Mouse (Mus musculus) CH12.LX (cell line): ENCODE data around the gene Pitpna. TPM values are rescaled to one million over a fixed set of nuclear protein-coding genes. Genes with fewer than 3 reads are reported as not detected.

Experiments used
- DNase-seq: peaks from one replicate; pipeline ENCODE4 v3.0.0-alpha.2; 2013; ENCODE audit errors: extremely low read depth
- H3K27ac ChIP-seq: 2 replicates; pipeline ENCODE4 v1.5.1; 2012; ENCODE audit warnings: low read depth, mild to moderate bottlenecking, control low read depth, moderate library complexity; ENCODE audit not compliant: insufficient read depth
- H3K27me3 ChIP-seq: replicated peaks from 2 replicates; pipeline ENCODE3; 2012; ENCODE audit warnings: inconsistent platforms
- H3K36me3 ChIP-seq, 2 experiments: replicated peaks in 1 of 2; 2 replicates each; pipeline versions ENCODE3 to v1.6.1; 2012; ENCODE audit warnings: inconsistent platforms in 1 of 2, low read length in 1 of 2, mild to moderate bottlenecking in 1 of 2, mixed read lengths in 1 of 2, moderate library complexity in 1 of 2; ENCODE audit not compliant: control insufficient read depth in 1 of 2, insufficient read depth in 1 of 2
- H3K4me1 ChIP-seq, 2 experiments: 2 replicates each; pipeline ENCODE4 v1.6.1; 2012; ENCODE audit warnings: inconsistent platforms in 1 of 2, moderate library complexity in 1 of 2; ENCODE audit not compliant: insufficient read depth in 2 of 2, control insufficient read depth in 1 of 2
- H3K4me2 ChIP-seq: 2 replicates; pipeline ENCODE4 v1.6.1; 2012; ENCODE audit warnings: low read depth, mild to moderate bottlenecking, control low read depth; ENCODE audit not compliant: poor library complexity, insufficient read depth, severe bottlenecking
- H3K4me3 ChIP-seq, 3 experiments: fragments of 150-350 bp in 1 of 3; sonication (generic) in 1 of 3; replicated peaks in 1 of 3; 2 replicates each; pipeline versions ENCODE3 to v1.5.1; 2011 to 2012; ENCODE audit warnings: low read depth in 2 of 3, low read length in 2 of 3, mild to moderate bottlenecking in 2 of 3, moderate library complexity in 2 of 3, control low read depth in 1 of 3, improper control_type of control experiment in 1 of 3, inconsistent platforms in 1 of 3, mixed read lengths in 1 of 3; ENCODE audit not compliant: poor library complexity in 1 of 3
- H3K79me2 ChIP-seq: replicated peaks from 2 replicates; pipeline ENCODE4 v1.6.1; 2012; ENCODE audit warnings: mild to moderate bottlenecking, moderate library complexity; ENCODE audit not compliant: control insufficient read depth, poor library complexity, insufficient read depth, severe bottlenecking; ENCODE audit errors: extremely low read depth
- H3K9ac ChIP-seq: 2 replicates; pipeline ENCODE4 v1.6.1; 2012; ENCODE audit warnings: low read depth, mild to moderate bottlenecking, control low read depth, moderate library complexity; ENCODE audit not compliant: insufficient read depth
- H3K9me3 ChIP-seq: replicated peaks from 2 replicates; pipeline ENCODE3; 2012; ENCODE audit warnings: low read length, inconsistent platforms, mixed read lengths
- BHLHE40 ChIP-seq: IDR thresholded peaks from 2 replicates; pipeline ENCODE4 v1.6.1; 2011; ENCODE audit warnings: mild to moderate bottlenecking, low read depth, low read length, improper control_type of control experiment
- CHD1 ChIP-seq: IDR thresholded peaks from 2 replicates; pipeline ENCODE4 v1.6.1; 2012; ENCODE audit warnings: low read depth, low read length, improper control_type of control experiment, inconsistent platforms
- CTCF ChIP-seq, 2 experiments: IDR thresholded peaks in 1 of 2; conservative IDR thresholded peaks in 1 of 2; 2 replicates each; pipeline ENCODE4 v1.5.1; 2011 to 2012; ENCODE audit warnings: low read depth in 2 of 2, low read length in 2 of 2, improper control_type of control experiment in 1 of 2, inconsistent platforms in 1 of 2, mild to moderate bottlenecking in 1 of 2, moderate library complexity in 1 of 2
- E2F4 ChIP-seq: IDR thresholded peaks from 2 replicates; pipeline ENCODE4 v1.6.1; 2011; ENCODE audit warnings: low read depth, low read length, improper control_type of control experiment; ENCODE audit not compliant: insufficient replicate concordance
- ELF1 ChIP-seq: IDR thresholded peaks from 2 replicates; pipeline ENCODE4 v1.6.1; 2014; ENCODE audit warnings: low read depth, mild to moderate bottlenecking, inconsistent platforms, low read length, improper control_type of control experiment
- EP300 ChIP-seq: IDR thresholded peaks from 2 replicates; pipeline ENCODE4 v1.6.1; 2011; ENCODE audit warnings: low read length, improper control_type of control experiment
- ETS1 ChIP-seq: conservative IDR thresholded peaks from 2 replicates; pipeline ENCODE4 v1.6.1; 2012; ENCODE audit warnings: low read depth, mild to moderate bottlenecking, inconsistent platforms, low read length, improper control_type of control experiment, moderate library complexity
- GABPA ChIP-seq: IDR thresholded peaks from 2 replicates; pipeline ENCODE4 v1.6.1; 2012; ENCODE audit warnings: low read depth, low read length, improper control_type of control experiment, inconsistent platforms; ENCODE audit not compliant: insufficient replicate concordance
- HCFC1 ChIP-seq: IDR thresholded peaks from 2 replicates; pipeline ENCODE4 v1.6.1; 2012; ENCODE audit warnings: low read depth, mild to moderate bottlenecking, inconsistent platforms, low read length, improper control_type of control experiment
- IRF4 ChIP-seq: IDR thresholded peaks from 2 replicates; pipeline ENCODE4 v1.6.1; 2014; ENCODE audit warnings: low read depth, mild to moderate bottlenecking, inconsistent platforms, low read length, improper control_type of control experiment
- KAT2A ChIP-seq: IDR thresholded peaks from 2 replicates; pipeline ENCODE4 v1.6.1; 2012; ENCODE audit warnings: low read length, improper control_type of control experiment, inconsistent platforms; ENCODE audit not compliant: insufficient replicate concordance
- MAFK ChIP-seq: IDR thresholded peaks from 2 replicates; pipeline ENCODE4 v1.6.1; 2011; ENCODE audit warnings: low read length, improper control_type of control experiment; ENCODE audit not compliant: insufficient replicate concordance
- MAX ChIP-seq: IDR thresholded peaks from 2 replicates; pipeline ENCODE4 v1.6.1; 2011; ENCODE audit warnings: low read length, improper control_type of control experiment
- MEF2A ChIP-seq: IDR thresholded peaks from 2 replicates; pipeline ENCODE4 v1.6.1; 2014; ENCODE audit warnings: low read depth, mild to moderate bottlenecking, inconsistent platforms, low read length, improper control_type of control experiment, borderline replicate concordance
- MXI1 ChIP-seq: IDR thresholded peaks from 2 replicates; pipeline ENCODE4 v1.6.1; 2011; ENCODE audit warnings: mild to moderate bottlenecking, low read depth, low read length, improper control_type of control experiment
- MYC ChIP-seq: IDR thresholded peaks from 2 replicates; pipeline ENCODE4 v1.6.1; 2011; ENCODE audit warnings: low read depth, mild to moderate bottlenecking, improper control_type of control experiment, low read length
- NRF1 ChIP-seq: IDR thresholded peaks from 2 replicates; pipeline ENCODE4 v1.6.1; 2014; ENCODE audit warnings: low read depth, mild to moderate bottlenecking, inconsistent platforms, low read length, improper control_type of control experiment, moderate library complexity
- PAX5 ChIP-seq: IDR thresholded peaks from 2 replicates; pipeline ENCODE4 v1.6.1; 2012; ENCODE audit warnings: low read length, inconsistent platforms, mixed read lengths
- POLR2A ChIP-seq: IDR thresholded peaks from 2 replicates; pipeline ENCODE4 v1.6.1; 2011; ENCODE audit warnings: low read depth, mild to moderate bottlenecking, improper control_type of control experiment, low read length
- RAD21 ChIP-seq: IDR thresholded peaks from 2 replicates; pipeline ENCODE4 v1.6.1; 2011; ENCODE audit warnings: low read depth, mild to moderate bottlenecking, low read length, improper control_type of control experiment, moderate library complexity
- RCOR1 ChIP-seq: conservative IDR thresholded peaks from 2 replicates; pipeline ENCODE4 v1.6.1; 2012; ENCODE audit warnings: low read depth, mild to moderate bottlenecking, inconsistent platforms, low read length, improper control_type of control experiment
- SMC3 ChIP-seq: IDR thresholded peaks from 2 replicates; pipeline ENCODE4 v1.6.1; 2011; ENCODE audit warnings: low read depth, low read length, improper control_type of control experiment
- TBP ChIP-seq: conservative IDR thresholded peaks from 2 replicates; pipeline ENCODE4 v1.6.1; 2011; ENCODE audit warnings: low read depth, low read length, improper control_type of control experiment
- UBTF ChIP-seq: IDR thresholded peaks from 2 replicates; pipeline ENCODE4 v1.6.1; 2012; ENCODE audit warnings: low read depth, mild to moderate bottlenecking, inconsistent platforms, low read length, improper control_type of control experiment, moderate library complexity
- USF1 ChIP-seq: IDR thresholded peaks from 2 replicates; pipeline ENCODE4 v1.6.1; 2014; ENCODE audit warnings: low read depth, mild to moderate bottlenecking, inconsistent platforms, low read length, improper control_type of control experiment
- USF2 ChIP-seq: conservative IDR thresholded peaks from 2 replicates; pipeline ENCODE4 v1.6.1; 2011; ENCODE audit warnings: low read depth, low read length, improper control_type of control experiment
- ZC3H11A ChIP-seq: IDR thresholded peaks from 2 replicates; pipeline ENCODE4 v1.6.1; 2012; ENCODE audit warnings: low read depth, mild to moderate bottlenecking, inconsistent platforms, low read length, improper control_type of control experiment
- ZKSCAN1 ChIP-seq: IDR thresholded peaks from 2 replicates; pipeline ENCODE4 v1.6.1; 2012; ENCODE audit warnings: low read depth, inconsistent platforms, low read length, improper control_type of control experiment, borderline replicate concordance
- ZNF384 ChIP-seq: IDR thresholded peaks from 2 replicates; pipeline ENCODE4 v1.6.1; 2012; ENCODE audit warnings: low read depth, low read length, improper control_type of control experiment, inconsistent platforms
- dilution Hi-C: fragments of 300-500 bp; cut with MboI; formaldehyde crosslinking; loops from 2 replicates; pipeline ENCODE4 v1.14.3; 2020; ENCODE audit warnings: low sequenced_read_pairs; ENCODE audit not compliant: extremely low pct_unique_long_range_greater_than_20kb, extremely low pct_ligation_motif_present
- in situ Hi-C: fragments of 300-500 bp; cut with MboI; formaldehyde crosslinking; loops from 3 replicates; pipeline ENCODE4 v1.14.3; 2019; ENCODE audit warnings: low sequenced_read_pairs, low pct_ligation_motif_present, low pct_unique_long_range_greater_than_20kb, mixed read lengths
- polyA plus RNA-seq: library from polyadenylated mRNA; unstranded; fragments of >175 nt; gene quantifications from 2 replicates; pipeline ENCODE4 v1.2.1, GENCODE M21; 2012; ENCODE audit warnings: low read depth; ENCODE audit not compliant: insufficient read length
- total RNA-seq, 2 experiments: library from RNA; depleted of rRNA; stranded (reverse); fragments of 300-350 nt in 1 of 2; fragments of >200 nt in 1 of 2; gene quantifications; 2 replicates each; pipeline ENCODE4 v1.2.3; 2012 to 2014

Gene Pitpna
- total and polyA plus RNA-seq, 3 experiments, result 61.8 to 243 (median 80.7) TPM

GRCm38 (mm10) chr11:75634801-75635200 lies 46.9 kb downstream of the Pitpna start:
- H3K9ac ChIP-seq, result no peak overlapping the region
- H3K4me1 ChIP-seq, result peaks cover 14 to 53% of the 10 kb centered on the region in 2 experiments
- no peaks in the 10 kb centered on the region for H3K79me2 ChIP-seq
- no peak overlapping the region for H3K4me2 ChIP-seq
- H3K4me3 ChIP-seq, result no peak overlapping the region
- in situ Hi-C loops (no loop called here), dilution Hi-C loops (no loop called here)
- H3K27ac ChIP-seq, result no peak overlapping the region
- H3K36me3 ChIP-seq, result peaks cover 42 to 67% of the 10 kb centered on the region in 2 experiments
- no peaks in the 10 kb centered on the region for H3K27me3 ChIP-seq
- TF ChIP-seq MXI1 (no peak), PAX5 (no peak), E2F4 (no peak), MAX (no peak), SMC3 (no peak), ZNF384 (no peak), UBTF (no peak), MYC (no peak), CHD1 (no peak), USF1 (no peak), POLR2A (no peak), ZKSCAN1 (no peak), GABPA (no peak), TBP (no peak), USF2 (no peak), MAFK (no peak), IRF4 (no peak)
- DNase-seq, result no peak
- H3K9me3 ChIP-seq, result no peaks in the 10 kb centered on the region

DNA sequence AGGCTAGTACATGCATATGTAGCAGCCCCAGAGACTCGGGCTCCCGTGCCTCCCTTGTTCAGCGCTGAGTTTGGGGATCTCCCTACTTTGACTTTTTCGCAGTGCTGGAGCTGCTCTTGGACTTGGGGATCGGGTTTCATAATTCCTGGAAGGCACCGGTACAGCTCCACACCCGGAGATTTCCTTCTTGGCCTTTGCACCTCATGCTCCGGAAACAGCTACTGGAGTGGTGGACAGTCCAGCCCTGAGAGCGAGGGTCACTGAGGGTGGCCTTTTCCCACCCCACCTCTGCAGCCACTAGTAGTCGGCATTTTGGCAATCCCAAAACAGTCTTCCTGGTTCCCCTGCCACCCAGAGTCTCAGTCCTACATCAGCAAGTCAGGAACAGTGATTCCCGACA lies 47.4 kb downstream of the Pitpna start:
- H3K9ac ChIP-seq, result no peak overlapping the region
- no peak for DNase-seq
- no peaks in the 10 kb centered on the region for H3K79me2 ChIP-seq
- dilution Hi-C loops, result no loop called here
- H3K4me3 ChIP-seq, result no peak overlapping the region
- TF ChIP-seq KAT2A (no peak), ZC3H11A (no peak), GABPA (no peak), USF2 (no peak), MYC (no peak), USF1 (no peak), NRF1 (no peak), RAD21 (no peak), EP300 (no peak), SMC3 (no peak), CTCF (conservative IDR thresholded peaks at IDR 0.05 in 1 of 2, IDR thresholded peaks at IDR 0.05 in 1 of 2; ENCODE audit: low read depth in 2 of 2, low read length in 2 of 2) (no peak), ZKSCAN1 (no peak), HCFC1 (no peak), MAFK (no peak), TBP (no peak), ELF1 (no peak), ETS1 (no peak), BHLHE40 (no peak), MEF2A (no peak), RCOR1 (no peak)
- H3K4me2 ChIP-seq, result no peak overlapping the region
- H3K27ac ChIP-seq, result no peak overlapping the region
- peaks cover 44 to 70% of the 10 kb centered on the region in 2 experiments for H3K36me3 ChIP-seq
- H3K4me1 ChIP-seq, result peaks cover 14 to 50% of the 10 kb centered on the region in 2 experiments
- in situ Hi-C loops, result no loop called here
- H3K9me3 ChIP-seq, result no peaks in the 10 kb centered on the region
- H3K27me3 ChIP-seq, result no peaks in the 10 kb centered on the region
